Mouse (Mus musculus) CH12.LX (cell line): ENCODE results near the gene Kctd12.

ENCODE experiments used
- CTCF ChIP-seq, 2 experiments: IDR thresholded peaks in 1 of 2; conservative IDR thresholded peaks in 1 of 2; 2 replicates each; pipeline ENCODE4 v1.5.1; 2011 to 2012; ENCODE audit warnings: low read depth in 2 of 2, low read length in 2 of 2, improper control_type of control experiment in 1 of 2, inconsistent platforms in 1 of 2, mild to moderate bottlenecking in 1 of 2, moderate library complexity in 1 of 2
- EP300 ChIP-seq: IDR thresholded peaks from 2 replicates; pipeline ENCODE4 v1.6.1; 2011; ENCODE audit warnings: low read length, improper control_type of control experiment
- MAZ ChIP-seq: IDR thresholded peaks from 2 replicates; pipeline ENCODE4 v1.6.1; 2012; ENCODE audit warnings: low read depth, mild to moderate bottlenecking, inconsistent platforms, low read length, improper control_type of control experiment, moderate library complexity
- POLR2A ChIP-seq: IDR thresholded peaks from 2 replicates; pipeline ENCODE4 v1.6.1; 2011; ENCODE audit warnings: low read depth, mild to moderate bottlenecking, improper control_type of control experiment, low read length
- RAD21 ChIP-seq: IDR thresholded peaks from 2 replicates; pipeline ENCODE4 v1.6.1; 2011; ENCODE audit warnings: low read depth, mild to moderate bottlenecking, low read length, improper control_type of control experiment, moderate library complexity
- TCF12 ChIP-seq: IDR thresholded peaks from 2 replicates; pipeline ENCODE4 v1.6.1; 2014; ENCODE audit warnings: low read depth, mild to moderate bottlenecking, inconsistent platforms, low read length, improper control_type of control experiment
- USF1 ChIP-seq: IDR thresholded peaks from 2 replicates; pipeline ENCODE4 v1.6.1; 2014; ENCODE audit warnings: low read depth, mild to moderate bottlenecking, inconsistent platforms, low read length, improper control_type of control experiment

DNA sequence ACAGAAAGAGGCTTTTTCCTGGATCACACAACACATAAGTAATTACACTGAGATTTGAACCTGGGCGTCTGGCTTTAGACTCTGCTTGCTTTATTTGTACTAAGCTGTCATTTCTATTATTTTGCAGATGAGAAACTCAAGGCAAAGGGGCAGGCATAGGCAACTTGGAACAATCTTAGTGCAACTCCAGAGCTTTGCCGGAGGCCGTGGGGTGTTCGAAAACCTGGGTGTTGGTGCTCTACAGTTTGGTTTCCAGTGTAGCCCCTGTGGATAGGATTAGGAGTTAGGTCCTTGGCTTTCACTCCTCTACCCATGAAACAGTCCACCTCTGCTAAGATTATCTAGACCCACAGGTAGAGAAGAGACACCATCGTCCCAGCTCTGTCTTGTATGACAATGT is 5.2 kb upstream of the Kctd12 start:
- TF ChIP-seq EP300 (no peak), TCF12 (no peak), POLR2A (no peak), CTCF (conservative IDR thresholded peaks at IDR 0.05 in 1 of 2, IDR thresholded peaks at IDR 0.05 in 1 of 2; ENCODE audit: low read depth in 2 of 2, low read length in 2 of 2) (no peak), USF1 (no peak), RAD21 (no peak), MAZ (no peak)
